Mouse (Mus musculus): ENCODE results near the gene Ttyh1.

DNA sequence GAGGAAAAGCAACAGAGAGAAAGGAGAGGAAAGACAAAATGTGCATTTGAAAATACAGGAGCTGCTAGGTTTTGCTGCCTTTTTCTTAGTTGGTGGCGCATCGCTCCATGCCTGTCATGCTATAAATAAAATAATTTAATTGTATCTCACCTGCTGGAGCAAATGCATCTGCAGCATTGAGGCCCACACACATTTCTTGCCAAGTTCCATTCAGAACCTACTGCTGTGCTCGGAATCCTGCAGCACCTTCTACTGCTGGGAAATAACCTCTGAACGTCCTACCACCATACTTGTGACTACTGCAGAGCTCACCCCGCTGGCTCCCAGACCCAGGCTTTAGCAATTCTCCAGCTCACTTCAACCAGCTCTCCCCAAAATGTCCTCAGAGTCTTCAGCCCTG, 18.1 kb upstream of the Ttyh1 start:
- no peak for TF ChIP-seq CTCF (IDR thresholded peaks at IDR 0.05; ENCODE audit: low read depth)
- no peak for TF ChIP-seq EP300 (IDR thresholded peaks at IDR 0.05; ENCODE audit: low read depth)

Data from liver, embryonic 14.5 days (tissue).